Mouse (Mus musculus): ENCODE data around the gene Cbx8.
A peak's percentile ranks its signal among the peaks of the same experiment; 100 is the strongest.

Gene Cbx8

DNA sequence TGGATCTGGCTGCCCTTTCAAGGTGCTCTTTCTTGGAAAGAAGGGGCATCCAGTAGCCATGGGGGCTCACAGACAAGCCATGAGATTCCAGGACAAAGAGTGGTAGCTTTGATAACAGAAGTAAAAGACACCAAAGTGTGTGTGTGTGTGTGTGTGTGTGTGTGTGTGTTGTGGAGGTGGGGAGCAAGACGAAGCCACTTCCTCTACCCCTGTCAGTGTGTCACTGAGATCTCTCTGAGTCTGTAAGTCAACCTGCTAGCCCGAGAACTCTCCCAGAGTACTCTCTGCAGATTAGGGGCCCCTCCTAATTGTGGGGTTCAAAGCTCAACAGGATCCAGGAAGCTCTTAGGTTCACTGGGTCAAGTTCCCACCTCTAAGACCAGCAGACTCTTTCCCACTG is 9.6 kb upstream of the Cbx8 start:
- no peak for DNase-seq (ENCODE audit: low spot score in 2 of 2)

DNA sequence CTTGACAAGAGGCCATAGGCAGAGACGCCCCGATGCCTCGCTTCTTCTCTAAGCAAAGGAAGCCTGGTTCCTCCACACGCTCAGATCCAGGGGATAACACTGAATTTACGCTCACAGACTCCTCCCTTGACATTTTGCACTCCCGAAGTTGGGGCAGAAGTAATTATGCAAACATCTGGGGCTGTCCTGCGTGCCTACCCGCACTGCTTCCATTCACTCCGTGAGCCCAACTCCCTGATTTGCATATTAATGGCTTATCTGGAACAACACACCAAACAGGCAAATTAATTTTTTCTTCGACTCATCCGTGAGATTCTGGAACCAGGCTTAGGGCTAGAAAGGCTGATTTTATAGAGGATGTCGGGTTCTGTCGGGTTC is 7.4 kb upstream of the Cbx8 start:
- DNase-seq (ENCODE audit: low spot score in 2 of 2), result no peak

DNA sequence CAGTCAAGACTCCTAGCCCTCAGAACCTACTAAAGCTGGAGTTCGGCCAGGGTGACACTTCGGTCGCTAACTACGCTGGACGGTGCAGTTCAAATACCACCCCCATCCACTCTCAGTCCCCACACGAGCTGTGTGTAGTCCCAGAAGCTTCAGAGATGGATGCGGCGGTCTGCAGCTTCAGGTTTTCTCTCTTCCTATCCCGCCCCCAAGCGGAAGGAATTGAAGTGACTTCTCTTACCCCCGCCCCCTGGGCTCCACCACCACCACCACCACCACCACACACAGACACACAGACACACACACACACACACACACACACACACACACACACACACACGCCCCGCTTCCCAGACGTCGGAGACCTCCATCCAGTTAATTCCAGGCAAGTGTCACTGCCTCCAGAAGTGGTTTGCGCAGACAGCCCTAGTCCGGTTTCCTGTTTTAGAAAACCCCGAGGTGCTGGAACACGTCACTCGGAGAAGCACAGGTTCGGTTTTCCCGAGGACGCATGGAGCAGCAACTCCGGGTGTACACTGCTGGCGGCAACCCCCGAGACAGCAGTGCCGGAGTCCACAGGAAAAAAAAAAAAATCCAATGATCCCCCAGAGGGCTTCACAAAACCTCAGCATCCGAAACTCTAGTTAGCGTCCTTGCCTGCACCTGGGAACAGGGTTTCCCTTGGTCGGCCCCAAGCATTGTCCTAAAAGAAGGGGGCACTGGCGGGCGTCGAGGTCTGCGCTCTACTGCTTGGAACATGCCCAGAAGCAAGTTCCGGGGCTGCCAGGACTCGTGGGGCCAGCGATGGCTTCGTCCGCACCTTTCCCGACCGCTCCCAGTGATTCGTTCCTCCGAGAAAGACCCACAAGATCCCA is 6.7 kb upstream of the Cbx8 start:
- no peak for DNase-seq (ENCODE audit: low spot score in 2 of 2)

DNA sequence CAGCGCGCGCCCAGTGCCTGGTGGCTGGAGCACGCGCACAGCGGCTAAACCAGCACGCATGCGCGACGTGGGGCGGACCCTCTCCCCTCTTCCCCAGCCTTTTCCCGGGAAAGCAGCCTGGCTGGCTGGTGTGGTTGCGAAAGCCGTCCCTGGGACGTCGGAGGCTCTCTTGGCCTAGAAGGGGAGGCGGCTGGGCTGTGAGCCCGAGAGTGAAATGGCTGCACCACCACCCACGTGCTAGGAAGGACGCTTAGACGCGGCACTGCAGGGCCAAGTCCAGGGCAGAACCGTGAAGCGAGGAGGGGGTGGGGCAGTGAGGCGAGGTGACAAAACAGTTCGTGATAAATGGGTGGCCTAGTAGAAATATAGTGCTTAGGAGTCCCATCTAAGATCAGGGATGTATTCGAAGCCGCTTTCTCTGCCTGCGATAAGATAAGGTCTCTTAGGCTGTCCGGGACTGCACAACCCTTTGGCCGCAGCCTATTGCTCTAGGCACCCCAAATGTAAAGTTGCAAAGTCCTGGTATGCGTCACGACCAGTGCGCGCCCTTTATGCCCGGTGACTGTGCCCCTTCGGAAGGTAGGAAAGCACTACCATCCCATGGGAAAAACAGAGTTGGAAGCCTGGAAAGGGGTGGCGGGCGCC is 6.0 kb upstream of the Cbx8 start:
- peak in 1 of 2 experiments; percentile 44 for DNase-seq (ENCODE audit: low spot score in 2 of 2)

DNA sequence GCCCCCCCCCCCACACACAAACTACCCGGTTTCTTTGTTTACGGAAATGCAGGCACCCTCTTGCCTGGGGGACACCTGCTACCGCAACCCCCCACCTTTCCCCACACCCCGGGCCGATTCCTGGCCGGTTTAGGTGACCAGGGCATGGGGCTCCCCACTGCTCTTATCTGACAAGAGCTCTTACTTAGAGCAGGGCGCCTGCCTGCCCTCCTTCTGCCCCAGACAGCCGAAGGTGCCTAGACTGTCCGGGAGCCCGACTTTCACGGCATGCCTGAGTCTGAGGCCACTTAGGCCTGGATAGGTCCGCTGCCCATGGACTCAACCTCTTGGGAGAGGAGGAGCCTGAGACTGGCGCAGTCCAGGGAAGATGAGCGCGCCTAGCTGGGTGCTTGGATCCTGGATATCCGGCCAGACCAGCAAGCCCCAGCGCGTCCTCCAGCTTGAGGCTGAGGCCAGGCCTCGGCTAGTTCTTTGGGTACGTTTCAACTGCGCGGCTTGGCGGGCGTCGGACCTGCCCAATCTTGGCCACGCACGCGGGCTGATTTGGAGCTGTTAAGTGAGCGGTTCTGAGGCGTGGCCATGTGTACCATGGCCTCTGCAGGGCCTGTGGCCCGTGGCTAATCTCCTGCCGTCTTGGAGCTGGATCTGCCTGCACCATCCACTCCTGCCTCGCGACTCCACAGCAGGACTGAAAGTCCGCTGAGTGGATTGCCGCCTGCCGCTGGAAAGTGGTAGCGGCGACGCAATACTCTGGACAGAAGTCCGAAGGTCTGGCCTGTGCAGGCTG is 4.0 kb upstream of the Cbx8 start:
- DNase-seq (ENCODE audit: low spot score in 2 of 2), result no peak

DNA sequence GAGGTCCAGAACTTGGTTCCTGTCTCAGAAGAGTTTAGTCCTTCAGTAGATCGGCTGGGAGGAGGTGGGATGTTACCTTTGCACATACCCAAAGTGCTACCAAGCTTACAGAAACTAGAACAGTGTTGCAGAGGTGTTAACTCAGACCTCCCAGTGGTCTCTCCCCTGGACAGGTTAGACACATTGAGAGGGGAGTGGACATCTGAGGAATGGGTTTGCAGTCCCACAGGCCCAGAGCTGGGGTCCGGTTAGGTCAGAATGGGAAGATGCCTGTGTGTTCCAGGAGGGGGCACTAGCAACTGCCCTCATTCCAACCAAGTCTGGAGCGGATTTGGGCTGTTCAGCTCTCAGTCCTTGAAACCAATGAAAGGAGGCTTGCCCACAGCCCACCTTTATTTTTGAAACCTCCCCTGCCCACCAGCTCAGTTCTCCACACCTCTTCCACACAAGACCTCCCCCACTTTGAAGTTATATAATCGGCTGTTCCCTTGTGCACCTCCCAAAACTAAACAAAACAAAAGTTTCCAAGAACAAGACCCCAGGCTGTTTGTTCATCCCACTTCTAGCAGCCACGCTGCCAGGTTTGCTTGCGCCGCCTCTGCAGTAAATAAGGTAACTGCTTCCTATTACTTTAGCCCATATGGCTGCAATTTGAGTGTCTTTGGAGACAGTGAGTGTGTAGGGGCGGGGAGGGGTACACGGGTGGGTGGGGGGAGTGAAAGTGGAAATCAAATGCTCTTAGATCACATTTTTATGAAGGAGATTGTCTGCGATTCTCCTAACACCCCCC is 3.2 kb upstream of the Cbx8 start:
- no peak for DNase-seq (ENCODE audit: low spot score in 2 of 2)

DNA sequence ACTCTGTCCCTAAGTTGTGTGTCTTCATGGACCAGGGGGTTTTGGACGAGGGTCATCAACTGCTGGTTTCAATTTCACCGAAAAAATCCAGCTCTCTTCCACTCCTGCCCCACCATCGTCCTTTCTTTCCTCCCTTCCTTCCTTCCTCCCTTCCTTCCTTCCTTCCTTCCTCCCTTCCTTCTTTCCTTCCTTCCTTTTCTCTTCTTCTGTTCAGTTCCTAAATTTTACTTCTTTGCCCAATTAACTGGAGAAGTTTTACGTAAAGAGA is 2.4 kb upstream of the Cbx8 start:
- no peak for DNase-seq (ENCODE audit: low spot score in 2 of 2)

DNA sequence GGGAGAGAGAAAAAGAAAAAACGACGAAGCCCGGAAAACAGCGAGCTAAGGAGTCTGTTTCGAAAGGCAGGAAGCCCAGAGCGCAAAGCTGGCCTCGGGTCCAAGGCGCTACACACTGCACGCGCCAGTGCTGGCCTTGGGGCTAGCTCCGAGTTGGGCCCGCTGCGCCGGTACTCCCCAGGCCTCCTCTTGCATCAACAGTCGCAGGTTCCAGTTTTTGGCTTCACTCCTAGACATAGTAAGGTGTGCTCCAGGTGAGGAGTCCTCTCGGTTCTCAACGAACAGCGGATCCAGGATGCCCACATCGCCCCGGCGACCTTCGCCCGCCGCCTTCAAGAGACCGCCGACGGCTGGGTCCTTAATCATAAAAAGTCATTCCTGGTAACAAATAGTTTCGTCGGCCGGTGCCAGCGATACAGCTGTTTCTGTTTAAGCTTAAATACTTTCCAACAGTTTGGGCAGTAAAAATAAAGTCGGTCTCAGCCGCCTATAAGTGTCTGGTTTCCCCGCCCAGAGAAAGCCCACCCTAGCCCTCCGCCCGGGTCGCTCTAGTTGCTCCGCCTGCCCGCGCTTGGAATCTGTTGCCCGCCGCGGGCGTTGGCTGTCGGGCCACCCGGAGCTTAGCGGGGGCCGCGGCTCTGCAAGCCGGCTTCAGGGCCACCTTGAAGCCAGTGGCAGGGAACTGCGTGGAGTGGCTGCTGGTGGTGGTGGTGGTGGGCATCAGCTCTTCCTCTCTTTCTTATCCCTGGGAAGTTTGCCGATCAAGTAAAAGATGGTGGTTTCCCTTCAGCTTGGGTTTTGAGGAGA is 1.9 kb upstream of the Cbx8 start:
- no peak for DNase-seq (ENCODE audit: low spot score in 2 of 2)

DNA sequence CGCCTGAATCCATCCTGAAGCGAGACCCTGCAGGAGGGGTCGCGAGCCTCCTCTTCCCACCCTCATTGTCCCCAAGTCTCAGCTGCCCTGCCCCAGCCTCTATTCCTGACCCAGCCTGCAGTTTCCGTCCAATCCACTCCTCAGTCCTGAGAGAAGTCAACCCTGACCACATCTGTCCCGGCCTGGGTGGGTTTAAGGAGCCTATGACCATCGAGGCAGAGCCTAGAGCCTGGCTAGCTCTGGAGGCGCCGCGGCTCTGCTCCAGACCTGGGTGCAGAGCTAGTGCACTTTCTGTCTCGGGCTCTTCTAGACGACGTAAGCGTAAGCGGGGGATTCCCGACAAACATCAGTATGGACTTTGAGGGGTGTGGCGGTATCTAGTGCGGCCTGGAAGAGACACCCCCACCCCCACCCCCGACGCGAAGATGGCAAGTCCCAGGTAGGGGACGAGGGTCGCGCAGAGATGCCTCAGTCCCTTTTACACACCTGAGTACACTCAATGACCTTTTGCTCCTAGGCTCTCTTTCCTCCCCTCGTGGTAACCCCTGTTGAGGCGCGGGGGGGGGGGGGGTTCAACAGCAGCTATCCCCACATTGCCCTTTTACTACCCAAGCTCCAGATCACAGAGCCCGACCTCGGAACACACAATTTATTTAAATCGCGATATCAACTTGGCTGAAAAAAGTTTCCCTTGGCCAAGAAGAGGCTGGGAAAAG is 1.1 kb upstream of the Cbx8 start:
- no peak for DNase-seq (ENCODE audit: low spot score in 2 of 2)

DNA sequence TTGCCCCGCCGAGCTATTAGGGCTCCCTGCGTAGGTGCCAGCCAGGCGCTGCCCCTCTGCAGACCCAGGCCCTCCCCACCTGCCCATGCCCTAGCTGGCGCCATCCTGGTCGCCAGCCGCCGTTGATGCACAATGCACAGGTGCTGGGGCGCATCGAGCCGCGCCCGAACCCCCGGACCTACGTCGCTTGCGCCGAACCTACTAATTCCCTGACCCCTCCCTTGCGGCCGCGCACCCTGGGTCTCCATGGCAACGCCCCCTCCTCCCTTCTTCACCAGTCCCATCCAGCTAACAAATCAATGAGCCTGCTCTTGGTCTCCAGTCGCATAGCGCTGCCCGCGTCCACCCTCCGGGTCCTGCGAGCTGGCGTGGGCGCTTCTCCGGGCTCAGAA is 552 bp upstream of the Cbx8 start:
- no peak for DNase-seq (ENCODE audit: low spot score in 2 of 2)

DNA sequence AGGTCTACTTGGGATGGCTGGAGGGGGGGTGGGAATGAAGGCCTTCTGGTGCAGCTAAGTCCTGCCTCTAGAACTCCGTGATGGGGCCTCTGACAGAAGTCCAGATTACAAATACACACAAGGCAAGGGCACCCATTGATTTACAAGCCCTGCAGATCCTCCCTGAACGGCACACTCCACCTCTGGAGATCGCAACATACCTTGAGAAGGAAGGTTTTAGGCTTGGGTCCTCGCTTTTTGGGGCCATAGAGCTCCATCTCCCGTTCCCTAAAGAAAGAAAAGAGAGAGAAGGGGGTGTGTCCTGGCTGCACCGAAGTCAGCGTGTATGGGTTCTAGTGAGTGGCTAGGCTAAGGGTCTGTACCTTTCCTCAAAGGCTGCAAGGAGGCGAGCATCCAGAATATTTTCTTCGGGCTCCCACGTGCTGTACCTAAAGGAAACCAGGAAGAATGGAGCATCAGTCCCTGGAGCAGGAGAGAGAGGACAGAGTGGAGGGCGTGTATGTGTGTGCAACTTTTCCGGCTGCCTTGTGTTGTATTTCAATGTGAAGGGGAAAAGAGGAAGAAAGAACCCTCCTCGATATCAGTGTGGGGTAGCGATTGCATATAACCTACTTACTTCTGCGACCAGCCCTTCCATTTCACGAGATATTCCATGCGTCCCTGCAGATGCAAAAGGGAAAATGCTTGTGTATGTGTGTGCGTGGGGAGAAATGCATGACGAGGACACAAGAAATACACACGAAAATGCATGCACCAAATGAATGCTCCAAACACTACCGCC is 847 bp downstream of the Cbx8 start:
- no peak for DNase-seq (ENCODE audit: low spot score in 2 of 2)

DNA sequence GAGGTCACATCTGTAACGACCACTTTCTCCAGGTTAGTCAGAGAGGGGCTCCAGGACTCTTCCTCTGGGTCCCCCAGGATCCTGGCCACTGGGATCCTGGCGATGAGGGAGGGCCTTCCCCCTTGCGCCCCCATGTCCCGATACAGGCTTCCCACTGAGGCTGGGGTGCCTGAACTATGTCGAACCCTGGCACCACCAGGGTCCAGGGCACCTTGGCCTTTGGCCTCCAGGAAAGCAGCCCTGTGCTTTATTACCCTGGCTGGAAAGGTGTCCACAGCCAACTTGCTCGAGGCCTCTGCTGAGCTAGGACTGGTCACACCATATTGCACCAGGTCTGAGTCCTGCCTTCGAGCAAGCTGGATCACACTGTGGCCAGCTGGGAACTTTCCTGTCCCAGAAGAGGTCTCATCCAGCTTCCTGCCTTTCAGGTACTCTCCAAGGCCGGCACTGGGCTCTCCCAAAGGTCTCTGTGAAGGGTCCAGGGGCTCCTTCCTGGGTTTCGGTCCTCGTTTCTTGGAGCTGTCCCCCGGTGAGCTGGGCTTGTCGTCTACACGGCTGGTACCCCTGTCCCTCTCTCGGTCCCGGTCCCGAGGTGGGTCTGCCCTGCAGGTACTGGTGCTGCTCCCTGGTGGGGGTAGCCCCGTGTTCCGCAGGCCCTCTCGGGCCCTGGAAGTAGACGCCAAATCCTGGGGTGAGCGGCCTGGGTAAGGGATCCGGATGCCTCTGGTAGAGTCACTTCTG is 1.9 kb downstream of the Cbx8 start:
- DNase-seq (ENCODE audit: low spot score in 2 of 2), result no peak

DNA sequence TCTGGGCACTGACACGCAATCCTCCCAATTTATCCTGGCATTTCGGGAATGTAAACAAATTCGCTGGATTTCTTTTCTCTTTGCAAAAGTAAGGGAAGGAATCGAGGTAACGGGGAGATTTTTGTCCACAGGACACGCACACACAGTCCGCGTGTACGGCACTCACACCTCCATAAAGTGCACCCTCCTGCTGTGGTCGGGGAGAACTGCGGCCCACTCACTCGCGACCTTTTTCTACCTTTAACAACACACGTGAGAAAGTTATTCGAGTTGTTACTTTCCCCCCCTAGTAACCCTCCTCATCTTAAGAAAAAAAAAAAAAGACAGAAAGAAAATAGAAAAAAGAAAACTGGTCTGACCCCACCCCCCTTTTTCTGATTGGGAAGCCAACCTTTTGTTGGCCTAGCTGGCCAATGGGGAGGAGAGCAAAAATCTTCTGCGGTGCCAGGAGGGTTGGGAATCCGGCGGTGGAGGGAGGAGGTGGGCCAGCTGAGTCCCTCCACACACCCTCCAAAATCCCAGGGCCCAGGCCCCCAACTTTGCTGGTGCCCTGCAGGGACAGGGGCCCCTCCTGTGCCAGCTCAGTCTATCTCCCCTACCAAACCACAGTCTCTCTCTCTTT is 2.9 kb downstream of the Cbx8 start:
- no peak for DNase-seq (ENCODE audit: low spot score in 2 of 2)

DNA sequence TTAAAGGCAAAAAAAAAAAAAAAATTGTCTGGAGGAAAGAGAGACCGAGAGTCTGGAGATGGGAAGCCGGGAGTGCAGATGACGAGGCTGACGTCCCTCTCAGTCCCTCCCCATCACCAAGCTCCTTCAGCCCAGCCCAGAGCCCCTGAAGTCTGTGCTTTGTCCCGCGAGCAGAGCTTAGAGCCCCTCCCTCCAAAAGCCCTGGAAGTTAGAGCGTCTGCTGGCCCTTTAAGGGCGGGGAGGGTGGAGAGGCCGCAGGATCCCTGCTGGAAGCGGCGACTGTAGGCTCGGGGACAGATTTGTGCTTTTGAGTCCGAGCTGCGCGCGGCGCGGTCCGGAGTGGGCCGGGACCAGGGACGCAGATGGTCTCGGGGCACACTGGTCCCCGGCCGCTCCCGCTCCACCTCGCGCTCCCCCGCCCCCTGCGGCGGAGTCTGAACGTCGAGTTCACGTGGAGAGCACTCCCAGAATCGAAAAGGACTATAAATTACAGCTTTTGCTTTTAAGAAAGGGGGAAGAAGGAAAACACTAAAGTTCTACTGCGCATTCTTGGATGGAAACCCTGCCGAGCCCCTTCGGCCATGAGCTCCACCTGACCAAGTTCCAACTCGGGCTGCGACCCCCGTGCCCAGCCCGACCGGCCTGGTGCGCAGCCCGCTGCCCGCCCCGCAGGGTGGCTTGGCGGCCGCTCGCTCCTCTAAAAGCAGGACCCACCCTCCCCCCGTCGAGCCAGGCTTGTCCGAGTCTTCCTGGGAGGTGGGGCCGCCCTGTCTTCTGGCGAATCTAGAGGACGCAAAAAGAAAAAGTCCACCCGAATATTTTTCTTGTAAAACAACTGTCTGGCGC is 3.6 kb downstream of the Cbx8 start:
- DNase-seq (ENCODE audit: low spot score in 2 of 2), result no peak

DNA sequence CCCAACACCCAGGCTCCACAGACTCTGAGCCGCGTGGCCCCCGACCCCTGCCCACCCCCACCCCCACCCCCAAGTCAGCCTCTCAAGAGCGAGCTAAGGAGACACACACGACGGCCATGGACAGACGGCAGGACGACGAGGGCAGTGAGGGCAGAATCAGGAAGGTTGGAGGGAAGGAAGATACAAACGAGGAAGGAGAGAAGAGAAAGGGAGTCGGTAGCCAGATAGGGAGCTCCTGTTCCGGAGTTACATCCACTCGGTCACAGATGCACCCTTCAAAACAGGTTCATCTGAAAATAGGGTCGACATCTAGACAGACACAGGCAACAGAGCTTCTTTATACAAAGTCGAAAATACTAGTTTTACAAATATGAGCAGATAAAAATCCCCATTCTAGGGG is 4.3 kb downstream of the Cbx8 start:
- no peak for DNase-seq (ENCODE audit: low spot score in 2 of 2)

DNA sequence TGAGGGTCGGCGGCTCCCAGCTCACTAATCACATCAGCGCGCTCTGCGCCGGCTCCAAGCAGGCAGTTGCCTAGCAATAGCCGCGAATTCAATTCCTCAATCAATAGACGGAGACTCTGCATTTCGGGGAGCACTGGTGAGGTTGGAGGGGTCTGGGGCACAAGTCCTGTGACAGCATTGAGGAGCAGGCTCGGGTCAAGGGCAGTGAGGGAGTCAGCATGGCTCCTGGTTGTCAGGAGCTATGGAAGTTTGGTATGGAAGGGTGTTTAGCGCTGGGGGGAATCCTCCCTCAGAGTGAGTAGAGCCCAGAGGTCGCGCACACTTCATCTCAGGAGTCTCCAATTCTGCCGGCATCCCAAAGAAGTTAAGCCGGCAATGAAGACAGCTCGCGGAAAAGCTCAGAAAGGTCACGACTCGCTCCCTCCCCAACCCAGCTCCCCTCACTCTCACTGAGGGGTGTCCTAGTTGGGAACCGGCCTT is 5.0 kb downstream of the Cbx8 start:
- no peak for DNase-seq (ENCODE audit: low spot score in 2 of 2)

DNA sequence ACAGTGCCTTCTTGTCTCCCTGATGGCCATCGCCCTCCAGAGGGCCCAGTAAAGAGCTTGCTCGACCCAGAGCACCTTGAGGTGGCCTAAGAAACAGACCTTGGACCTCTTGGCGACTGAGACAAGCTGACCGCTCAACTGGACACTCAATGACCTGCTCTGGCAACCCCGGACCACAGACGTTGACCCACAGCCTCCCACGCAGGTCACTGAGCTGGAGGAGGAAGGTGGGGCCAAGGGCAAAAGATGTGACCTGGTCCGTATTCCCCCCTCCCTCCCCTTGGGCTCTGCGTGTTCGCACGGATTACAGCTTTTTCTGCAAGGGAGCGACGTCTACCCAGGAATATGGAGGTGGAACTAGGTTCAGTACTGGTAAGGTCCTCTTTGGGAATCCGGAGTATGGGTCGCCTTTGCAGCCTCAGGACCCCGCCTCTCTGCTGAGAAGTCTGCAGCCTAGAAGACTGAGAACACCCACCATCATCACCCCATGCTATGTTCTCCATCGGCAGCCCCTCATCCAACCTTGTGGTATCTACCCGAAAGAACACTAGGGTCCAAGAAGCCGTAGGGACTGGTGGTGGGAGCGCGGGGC is 5.6 kb downstream of the Cbx8 start:
- no peak for DNase-seq (ENCODE audit: low spot score in 2 of 2)
